Mouse (Mus musculus) embryonic fibroblast, embryonic 13.5 days (primary cell): ENCODE results near the gene E130309D02Rik.

Source experiments
- CTCF ChIP-seq: IDR thresholded peaks from 2 replicates; pipeline ENCODE4 v1.5.1; 2011; ENCODE audit warnings: mild to moderate bottlenecking, control low read depth, low read length, moderate library complexity, borderline replicate concordance; ENCODE audit not compliant: insufficient read depth
- POLR2A ChIP-seq: IDR thresholded peaks from 2 replicates; pipeline ENCODE4 v1.6.1; 2011; ENCODE audit warnings: low read depth, mild to moderate bottlenecking, control low read depth, low read length, moderate library complexity

DNA sequence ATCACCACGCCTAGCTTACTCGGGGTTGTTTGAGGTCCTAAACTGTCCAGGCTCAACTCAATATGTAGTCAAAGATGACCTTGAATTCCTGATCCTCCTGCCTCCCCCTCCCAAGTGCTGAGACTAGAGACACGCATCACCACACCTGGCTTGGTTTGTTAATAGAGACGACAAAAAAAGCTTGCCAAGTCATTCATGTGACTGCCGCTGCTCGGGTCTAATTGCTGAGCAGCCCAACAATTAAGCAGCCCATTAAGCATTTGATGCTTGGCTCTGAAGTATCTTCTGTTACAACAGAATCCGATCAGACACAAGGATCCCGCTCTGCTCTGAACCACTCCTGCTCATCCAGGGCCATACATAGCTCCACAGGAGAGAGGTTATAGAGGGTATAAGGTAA is 31.2 kb upstream of the E130309D02Rik start:
- no peak for TF ChIP-seq CTCF
- TF ChIP-seq POLR2A: no peak
